Mouse (Mus musculus) right cerebral cortex, postnatal 25 days (tissue): ENCODE data around the gene Sh3d19.
A peak's percentile ranks its signal among the peaks of the same experiment; 100 is the strongest.

Experiments used
- DNase-seq: peaks from one replicate; pipeline ENCODE4 v3.0.0; 2022

The Sh3d19 gene

DNA sequence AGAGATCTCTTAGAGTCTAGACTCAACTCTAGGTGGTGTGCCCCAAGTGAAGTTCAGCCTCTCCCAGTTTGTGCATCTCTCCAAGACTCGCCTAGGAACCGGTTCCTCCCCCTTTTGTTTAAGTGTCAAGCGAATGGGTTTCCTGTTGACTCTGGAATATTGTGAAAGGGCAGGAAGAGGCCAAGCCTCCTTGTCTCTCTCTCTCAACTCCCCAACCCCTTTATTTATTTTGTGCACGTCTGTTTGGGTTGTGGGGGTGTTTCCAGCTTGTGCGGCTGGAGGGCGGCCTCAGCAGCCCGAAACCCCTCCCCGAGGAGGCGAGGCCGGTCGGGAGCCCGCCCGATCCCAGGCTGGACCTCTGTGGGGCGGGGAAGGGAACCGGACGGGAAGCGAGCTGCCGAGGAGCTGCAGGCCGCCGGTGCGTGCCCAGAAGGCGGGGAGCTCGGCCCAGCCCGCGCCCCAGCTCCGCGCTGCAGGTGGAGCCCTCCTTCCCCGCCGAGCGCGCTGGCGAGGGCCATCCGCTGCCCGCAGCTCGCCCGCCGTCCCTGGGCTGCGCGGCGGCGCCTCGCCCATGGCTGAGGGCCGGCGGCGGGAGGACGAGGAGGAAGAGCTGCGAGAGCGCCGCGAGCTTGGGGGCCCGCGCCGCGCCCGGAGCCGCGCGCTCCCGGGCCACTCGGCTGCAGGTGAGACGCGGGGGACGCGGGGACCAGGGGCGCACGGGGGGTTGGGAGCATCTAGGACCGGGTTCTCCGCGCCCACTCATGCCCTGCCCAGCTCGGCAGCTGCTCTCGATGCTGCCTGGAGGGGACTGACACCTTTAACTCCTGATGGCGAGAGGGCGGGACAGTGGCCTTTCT lies at the start of gene Sh3d19:
Gene Sh3d19 (plus strand): TSS at position 368 of the 857 bp plus-strand sequence.
- DNase-seq = peak; percentile 72

DNA sequence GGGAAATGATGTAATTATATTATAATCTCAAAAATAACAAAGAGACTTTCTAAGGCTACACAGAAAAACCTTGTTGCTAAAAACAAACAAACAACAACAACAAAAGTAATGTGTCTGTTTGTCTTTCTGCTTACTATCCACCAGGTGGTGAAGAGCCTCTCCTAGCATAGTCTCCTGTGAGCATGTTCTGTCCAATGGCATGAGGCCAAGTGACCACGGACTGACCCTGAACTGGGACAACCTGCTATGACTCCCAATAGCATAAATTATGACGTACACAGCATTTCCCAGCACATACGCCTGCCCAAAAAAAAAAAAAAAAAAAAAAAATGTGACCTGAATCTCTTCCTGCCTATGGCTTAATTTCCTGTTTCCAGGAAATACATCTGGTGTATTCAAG lies 48.6 kb upstream of the Sh3d19 start:
- DNase-seq = no peak

DNA sequence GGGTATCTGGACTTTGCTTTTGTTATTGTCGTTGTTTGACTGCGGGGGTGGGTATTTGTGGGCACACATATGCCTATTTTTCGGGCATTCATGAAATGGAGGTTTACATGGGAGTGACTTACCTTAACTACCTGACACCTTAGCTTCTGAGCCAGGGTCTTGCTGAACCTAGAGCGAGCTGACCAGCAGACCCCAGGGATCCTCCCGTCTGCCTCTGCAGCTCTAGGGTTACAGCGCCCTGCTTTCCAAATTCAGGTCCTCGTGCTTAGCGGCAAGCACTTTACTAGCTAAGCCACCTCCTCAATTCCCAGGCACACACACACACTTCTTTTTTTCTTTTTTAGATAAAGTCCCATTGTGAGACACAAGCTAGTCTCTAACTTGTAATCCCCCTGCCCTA lies 47.6 kb upstream of the Sh3d19 start:
- DNase-seq = no peak

DNA sequence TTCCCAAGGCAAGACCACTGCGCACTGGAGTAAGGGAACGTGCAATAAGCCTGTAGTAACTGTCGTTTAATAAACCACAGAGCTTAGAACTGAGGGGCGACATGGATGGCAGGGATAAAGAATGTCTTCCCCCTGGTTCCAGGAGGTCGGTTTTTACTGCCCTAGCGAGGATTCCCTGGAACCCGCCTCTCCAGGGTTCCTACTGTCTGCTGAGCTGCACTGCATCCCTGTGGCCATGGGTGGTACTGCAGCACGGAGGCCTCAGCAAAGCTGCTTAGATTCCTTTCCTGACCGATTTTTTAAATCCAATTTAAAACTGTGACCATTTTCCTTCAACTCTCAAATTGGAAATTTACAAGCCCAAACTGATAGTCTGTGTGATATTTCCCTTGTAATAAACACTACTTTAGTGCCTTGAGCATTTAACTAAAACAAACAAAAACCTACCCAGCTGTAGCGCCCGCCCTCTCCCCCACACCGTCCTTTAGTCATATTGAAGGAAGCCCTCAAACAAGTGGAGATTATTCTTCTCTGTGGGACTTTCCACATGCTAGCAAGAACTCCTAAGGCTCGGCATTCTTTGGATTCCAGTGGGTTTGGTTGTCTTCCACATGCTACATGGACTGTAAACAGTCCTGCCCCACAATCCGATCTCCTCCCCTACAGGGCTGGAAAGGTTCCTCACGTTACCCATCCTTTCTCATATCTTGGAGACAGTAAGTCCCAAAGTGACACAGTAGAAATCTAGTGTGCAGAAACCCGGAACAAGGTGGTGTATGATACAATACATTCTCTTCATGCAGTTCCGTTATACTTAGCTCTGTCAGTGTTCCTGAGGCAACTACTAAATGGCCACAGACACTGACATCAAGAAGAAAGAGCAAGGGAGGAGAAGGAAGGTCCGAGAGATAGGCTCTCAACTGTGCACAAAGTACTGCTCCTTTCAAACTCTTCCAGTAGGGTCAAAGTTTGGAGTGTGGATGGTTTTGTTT lies 46.7 kb upstream of the Sh3d19 start:
- DNase-seq = peak; percentile 82

DNA sequence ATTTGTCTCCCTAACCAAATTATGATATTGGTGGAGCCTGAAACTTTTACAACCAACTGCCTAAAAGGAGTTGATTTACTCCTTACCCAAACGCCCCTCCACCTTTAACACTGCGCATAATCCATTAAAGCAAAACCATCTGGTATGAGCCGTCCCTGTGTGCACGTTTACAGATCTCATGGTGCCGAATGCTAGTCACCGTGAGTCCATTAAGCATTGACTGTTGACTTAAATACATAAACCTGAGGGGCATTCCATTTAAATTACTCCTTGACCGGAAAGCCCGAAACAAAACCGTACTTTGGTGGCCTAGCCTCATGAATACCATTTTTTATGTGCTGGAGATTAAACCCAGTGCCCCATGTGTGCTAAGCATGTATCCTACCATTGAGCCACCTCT lies 43.6 kb upstream of the Sh3d19 start:
- no peak for DNase-seq

DNA sequence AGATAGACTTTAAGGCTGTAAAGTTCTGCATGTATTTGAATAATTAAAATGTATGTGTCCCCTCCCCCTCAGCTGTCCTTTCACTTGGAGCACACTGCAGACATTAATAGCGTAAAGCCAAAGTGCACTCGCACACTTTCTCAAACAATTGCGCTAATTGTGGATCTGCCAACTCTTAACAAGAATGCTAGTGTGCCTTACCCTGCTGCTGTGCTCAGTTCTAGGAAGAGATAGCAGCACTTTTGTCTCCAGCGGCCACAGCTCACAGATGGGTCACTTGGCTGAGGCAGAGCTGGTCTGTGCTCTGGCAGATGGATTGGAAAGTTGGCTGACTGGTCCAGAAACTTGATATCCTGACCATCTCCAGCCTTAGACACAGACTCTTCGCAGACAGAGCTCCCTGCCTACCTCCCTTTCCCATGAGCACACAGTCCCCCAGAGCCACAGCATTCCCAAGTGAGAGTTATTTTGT lies 42.7 kb upstream of the Sh3d19 start:
- DNase-seq = no peak

DNA sequence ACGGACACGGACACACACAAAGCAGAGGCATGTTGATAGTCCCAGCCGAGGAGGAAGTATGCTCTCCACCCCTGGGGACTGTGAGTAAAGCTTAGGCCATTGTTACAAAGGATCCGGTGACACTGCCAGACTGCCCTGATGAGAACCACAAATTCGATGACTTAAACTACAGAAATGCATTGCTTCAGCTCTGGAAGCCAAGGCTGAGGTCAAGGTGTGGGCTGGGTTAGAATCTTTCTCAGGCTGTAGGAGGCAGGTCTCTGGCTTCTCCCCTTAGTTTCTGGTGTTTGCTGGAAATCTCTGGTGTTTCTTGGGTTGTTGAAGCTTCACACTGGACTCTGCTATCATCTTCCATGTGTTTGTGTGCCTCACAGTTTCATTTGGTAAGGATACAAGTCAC lies 41.2 kb upstream of the Sh3d19 start:
- no peak for DNase-seq

DNA sequence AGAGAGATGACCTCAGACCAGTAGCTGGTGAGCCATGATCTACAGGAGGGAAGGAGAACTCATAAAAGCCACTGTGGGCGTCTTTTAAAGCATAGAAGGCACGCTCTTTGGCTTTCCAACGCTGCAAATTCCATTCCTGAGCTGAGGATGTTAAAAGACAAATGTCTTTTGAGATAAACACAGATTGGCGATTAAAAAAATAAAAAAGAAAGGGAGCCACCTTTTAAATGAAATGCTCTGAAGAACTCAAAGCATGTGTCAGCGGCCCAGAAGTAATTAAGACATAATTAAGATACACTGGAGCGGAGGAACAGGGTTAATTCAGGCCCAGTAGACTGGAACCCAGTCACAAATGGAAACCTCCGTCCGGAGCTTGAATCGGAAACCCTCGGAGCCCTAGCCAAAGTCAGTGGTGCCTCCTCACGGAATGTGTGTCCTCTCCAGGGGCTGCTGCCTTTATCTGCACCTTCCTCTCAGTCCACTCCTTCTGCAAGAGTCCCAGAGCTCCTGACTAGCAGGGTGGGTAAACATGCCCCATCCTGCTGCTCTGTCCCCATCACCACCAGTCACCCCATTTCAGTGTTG lies 40.1 kb upstream of the Sh3d19 start:
- DNase-seq = no peak

DNA sequence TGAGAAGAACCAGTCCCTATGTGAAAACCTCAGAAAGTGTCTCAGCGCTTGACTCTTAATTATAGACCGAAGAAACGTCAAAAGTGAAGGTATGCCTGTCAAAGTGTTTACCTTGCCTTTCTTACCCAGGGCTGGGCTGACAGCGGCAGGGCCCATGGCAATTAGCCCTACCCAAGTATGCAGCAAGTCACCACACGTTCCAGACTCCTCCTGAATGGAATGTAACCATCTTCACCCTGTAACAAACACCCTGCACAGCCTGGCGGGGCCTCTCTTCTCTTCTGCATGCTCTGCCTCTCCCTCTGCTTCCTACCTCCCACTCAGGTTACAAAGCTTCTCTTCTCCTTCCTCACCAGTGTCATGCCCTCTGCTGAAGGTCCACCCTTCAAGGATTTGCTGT lies 39.0 kb upstream of the Sh3d19 start:
- DNase-seq = no peak

DNA sequence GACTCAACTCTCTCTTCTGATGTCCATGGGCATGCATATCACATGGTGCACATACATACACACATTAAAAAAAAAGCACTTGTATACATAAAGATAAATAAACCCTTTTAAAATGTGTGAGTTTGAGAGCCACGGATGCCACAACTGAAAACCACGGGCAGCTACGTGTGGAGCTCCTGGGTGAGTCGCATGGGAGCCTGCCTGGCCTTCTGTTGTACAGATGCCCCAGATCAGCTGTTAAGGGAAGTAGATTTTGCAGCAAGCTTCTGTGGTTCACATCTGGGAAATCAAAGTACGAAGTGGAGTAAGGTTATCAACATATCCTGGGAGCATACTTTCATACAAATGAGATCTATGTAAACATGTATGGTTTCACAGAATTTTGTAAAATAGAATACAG lies 37.3 kb upstream of the Sh3d19 start:
- DNase-seq = no peak

DNA sequence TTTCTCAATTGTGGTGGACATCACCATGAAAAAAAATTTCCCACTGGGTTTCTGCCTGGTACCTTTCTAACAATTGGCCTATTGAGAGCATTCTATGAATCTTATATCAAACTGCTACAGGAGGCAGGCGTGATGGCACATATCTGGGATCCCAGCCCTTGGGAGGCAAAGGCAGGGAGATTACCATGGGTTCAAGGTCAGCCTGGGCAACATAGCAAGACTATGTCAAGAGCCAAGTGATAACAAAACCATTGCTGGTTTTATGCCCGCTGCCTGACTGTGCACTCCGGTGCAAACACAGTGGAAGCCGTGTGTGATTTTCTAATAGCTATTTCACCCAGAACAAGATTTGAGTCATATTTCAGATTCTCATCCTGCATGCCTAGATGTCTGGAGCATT lies 20.0 kb upstream of the Sh3d19 start:
- no peak for DNase-seq

DNA sequence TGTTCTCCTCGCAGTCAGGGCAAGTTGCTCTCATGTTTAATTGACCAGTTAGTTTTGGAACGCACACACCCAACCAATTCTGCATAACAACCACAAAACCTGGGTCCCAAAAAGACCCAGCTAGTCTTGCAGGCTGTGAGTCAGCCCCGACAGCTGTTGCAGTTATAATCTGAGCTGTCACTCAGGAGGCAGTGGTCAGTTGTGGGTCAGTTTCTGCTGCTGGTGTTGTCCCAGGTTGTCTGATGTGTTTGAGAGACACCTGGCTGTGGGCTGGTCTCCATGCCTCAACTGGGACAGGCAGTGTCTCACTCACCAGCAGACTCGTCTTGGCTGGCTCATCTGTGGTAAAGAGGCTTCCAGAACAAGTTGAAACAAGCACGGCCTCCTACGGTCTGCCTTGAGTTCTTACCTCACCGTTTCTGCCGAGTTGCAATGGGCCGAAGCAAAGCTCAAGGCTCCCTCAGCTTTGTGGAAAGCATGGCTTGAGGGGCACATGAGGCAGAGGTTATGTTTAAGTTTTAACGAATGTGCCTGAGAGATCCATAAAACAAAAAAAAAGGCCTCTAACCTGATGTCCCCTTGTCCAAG lies 18.1 kb upstream of the Sh3d19 start:
- no peak for DNase-seq

DNA sequence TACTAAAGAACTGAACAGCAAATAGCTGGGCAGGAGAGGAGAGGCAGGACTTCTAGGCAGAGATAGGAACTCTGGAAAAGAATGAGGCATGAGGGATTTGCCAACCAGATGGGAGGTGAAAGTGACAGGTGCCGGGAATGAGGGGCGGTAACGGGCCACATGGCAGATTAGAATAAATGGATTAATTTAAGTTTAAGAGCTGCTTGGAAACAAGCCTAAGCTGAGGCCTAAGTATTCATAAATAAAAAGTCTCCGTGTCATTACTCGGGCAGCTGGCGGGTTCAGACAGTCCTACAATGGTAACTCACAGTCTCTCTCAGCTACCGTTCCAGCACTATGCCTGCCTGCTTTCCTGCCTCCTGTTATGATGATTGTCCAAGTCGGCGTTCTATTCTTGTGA lies 15.6 kb upstream of the Sh3d19 start:
- no peak for DNase-seq

DNA sequence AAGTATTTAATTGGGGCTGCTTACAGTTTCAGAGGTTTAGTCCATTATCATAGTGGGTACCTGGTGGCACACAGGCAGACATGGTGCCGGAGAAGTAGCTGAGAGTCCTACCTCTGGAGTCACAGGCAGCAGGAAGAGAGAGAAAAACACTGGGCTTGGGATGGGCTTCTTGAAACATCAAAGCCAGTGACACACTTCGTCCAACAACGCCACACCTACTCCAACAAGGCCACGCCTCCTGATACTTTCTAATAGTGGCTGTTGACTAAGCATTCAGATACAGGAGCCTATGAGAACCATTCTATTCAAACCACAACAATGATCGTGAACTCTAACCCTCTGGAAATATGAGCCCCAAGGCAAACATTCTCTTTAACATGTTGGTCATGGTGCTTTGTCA lies 15.2 kb upstream of the Sh3d19 start:
- DNase-seq = no peak

DNA sequence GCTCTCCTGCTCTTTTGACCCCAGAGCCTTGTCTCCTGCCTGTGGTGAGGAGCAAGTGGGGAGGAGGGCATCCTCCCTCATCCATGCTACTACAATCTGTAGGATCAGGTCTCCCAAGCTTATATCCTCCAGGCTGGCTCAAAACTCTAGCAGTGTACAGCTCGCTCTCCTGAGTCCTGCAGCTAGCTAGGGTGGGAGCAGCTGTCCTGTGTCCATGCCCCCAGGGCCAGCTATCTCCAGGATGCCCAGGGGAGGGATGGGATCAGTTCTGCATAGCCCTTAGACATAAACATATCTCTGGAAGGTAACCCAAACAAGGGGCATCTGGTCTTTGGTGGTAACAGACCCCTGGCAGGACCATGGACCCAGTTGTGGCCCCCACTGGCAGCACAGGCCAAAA lies 11.2 kb upstream of the Sh3d19 start:
- no peak for DNase-seq

DNA sequence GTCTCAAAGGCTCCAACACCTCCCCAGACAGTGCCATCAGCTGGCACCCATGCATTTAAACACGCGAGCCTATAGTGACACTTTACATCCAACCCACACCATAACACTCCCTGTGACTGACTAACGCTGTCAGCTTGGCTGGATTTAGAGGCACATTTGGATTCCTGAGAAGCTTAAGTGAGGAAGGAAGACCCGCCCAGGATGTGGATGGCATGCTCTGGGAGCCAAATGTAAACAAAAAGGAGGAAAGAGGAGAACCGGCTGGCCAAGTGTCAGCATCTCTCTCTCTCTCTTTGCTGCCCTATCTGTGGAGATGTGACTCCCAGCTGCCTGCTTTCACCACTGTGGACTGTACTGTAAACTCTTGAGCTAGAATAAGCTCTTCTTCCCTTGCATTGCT lies 9.8 kb upstream of the Sh3d19 start:
- no peak for DNase-seq

DNA sequence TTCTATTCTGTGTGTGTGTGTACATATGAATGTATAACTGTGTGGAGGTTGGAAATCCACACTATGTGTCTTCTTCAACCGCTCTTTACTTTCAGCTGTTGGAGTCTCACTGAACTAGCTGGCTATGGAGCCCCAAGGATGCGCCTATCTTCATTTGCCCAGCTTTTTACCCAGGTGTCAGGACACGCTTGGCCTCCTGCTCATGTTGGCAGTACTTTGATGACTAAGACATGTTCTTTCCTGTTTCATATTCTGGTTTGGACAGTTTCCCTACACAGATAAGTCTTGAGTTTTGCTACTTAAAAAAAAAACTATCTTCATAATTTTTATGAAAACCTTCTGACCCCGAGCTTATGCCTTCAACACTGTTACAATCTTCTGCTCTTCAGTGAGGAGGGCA lies 5.4 kb upstream of the Sh3d19 start:
- DNase-seq = no peak

DNA sequence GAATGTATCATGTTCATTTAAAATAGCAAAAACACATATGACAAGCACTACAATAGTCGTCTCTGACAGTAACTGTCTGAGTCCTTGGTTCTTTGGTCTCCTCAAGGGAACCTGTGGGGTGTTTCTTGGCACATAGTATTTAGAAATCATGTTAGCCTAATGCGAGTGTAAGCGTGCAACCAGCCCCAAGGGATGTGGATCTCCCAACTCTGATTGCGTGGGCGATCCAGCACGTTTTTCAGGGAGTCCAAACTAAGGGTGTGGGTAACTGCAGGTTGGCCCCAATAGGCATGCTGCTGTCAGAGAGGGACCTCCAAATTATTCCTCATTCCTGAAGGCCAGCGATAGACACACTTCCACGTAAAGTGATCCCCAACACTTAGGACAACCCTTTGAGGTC lies 1.9 kb upstream of the Sh3d19 start:
- DNase-seq = no peak

DNA sequence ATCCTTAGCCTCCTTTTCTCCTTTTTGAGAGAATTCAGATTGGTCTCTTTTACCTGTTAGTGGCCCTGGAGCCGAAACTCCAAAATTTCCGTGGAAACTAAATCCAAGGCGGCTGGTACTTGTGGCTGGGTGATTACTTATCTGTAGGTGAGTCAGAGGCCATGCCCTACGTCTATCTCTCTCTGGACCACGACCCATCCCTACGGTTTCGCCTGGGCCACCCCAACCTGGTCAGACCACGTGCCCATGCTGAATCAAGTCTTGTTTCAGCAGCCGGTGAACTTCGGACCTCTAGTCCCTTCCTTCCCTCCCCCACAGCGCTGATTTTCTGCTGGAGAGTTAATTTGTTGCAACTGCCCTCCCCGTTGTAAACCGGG lies 678 bp downstream of the Sh3d19 start:
- DNase-seq = no peak

DNA sequence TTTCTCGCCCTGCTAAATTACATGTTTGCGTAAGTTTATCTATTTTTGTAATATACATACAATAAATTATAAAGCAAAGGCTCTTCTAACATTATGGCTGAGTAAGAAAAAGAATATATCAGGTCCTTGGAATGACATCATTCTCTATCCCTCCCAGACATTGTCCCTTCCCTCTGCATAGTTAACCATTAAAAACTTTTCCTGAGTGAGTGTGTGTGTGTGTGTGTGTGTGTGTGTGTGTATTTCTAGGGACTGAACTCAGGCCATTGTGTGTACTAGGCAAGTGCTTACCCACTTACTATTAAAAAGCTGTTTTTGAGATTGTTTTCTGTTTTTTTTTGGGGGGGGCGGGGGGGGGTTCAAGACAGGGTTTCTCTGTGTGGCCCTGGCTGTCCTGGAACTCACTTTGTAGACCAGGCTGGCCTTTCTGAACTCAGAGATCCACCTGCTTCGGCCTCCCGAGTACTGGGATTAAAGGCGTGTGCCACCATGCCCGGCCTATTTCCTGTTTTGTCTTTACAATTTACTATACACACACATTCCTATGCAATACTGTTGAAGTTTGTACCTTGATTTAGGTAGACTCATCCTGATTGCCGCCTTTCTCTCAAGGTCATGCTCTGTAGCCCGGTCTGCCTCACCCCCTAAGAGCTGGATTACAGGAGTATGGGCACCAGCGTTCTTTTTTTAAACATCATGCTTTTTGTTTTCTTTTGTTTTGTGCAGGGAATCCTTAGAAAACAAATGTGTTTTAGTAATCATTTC lies 2.6 kb downstream of the Sh3d19 start:
- DNase-seq = no peak

DNA sequence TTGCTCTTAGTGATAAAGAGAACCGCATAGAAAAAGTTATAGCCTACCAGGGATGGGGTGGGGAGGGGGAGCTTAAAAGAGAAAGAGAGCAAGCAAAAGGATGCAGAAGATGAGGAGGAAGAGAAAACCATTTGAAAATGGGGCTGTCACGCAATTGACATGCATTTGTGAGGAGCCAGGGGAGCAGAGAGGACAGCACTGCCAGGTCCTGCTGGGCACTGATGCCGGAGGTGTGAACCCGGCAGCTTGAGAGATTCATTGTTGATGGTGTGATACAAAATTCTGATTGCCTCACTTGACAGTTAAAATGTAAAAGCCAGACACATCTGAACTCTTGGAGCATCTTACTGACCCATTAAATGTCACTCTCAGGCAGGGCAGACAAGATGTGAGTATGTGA lies 3.5 kb downstream of the Sh3d19 start:
- no peak for DNase-seq

DNA sequence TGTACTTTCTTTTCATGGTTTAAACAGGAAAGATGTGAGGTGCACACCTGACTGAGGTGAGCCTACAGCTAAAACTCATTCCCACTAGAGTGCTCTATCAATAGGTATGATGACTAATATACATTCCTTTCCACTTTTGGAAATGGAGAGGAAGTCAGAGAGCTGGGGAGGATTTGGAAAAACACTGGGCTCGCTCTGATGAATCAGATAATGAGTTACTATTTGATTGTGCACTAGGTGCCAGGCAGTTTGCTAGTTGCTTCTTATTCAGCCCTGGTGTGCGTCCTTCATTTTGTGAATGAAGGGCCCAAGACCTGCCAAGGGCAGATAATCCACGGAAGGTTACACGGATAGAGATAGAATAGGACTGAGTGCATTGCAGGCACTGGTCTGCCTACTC lies 9.1 kb downstream of the Sh3d19 start:
- no peak for DNase-seq
